Mouse (Mus musculus): Measurements from ENCODE around the gene Pacsin1. TPM values are rescaled to one million over a fixed set of nuclear protein-coding genes. Genes with fewer than 3 reads are reported as not detected.

Pacsin1 gene
- polyA plus RNA-seq, 1 experiment from 2014 or later, result 2.1 TPM

- peaks cover 12% of the 10 kb centered on the region; the same call in 1 of the 2 replicates for H3K9me3 ChIP-seq
- no peak for DNase-seq (ENCODE audit: low spot score)
- peaks cover 15% of the 10 kb centered on the region for H3K4me1 ChIP-seq
- H3K27ac ChIP-seq, result peak overlapping the region; percentile 45; the same call in 1 of the 2 replicates
- peaks cover 56% of the 10 kb centered on the region for H3K27me3 ChIP-seq (ENCODE audit: insufficient read depth, poor library complexity, severe bottlenecking)
- 3% methylated on average over 34 of the region's 34 CpGs for WGBS
- no peaks in the 10 kb centered on the region for H3K36me3 ChIP-seq
- peak overlapping the region; percentile 53 for H3K4me3 ChIP-seq
These were observed 47.2 kb downstream of the Pacsin1 start for GRCm38 (mm10) chr17:27702518-27702917.

DNA sequence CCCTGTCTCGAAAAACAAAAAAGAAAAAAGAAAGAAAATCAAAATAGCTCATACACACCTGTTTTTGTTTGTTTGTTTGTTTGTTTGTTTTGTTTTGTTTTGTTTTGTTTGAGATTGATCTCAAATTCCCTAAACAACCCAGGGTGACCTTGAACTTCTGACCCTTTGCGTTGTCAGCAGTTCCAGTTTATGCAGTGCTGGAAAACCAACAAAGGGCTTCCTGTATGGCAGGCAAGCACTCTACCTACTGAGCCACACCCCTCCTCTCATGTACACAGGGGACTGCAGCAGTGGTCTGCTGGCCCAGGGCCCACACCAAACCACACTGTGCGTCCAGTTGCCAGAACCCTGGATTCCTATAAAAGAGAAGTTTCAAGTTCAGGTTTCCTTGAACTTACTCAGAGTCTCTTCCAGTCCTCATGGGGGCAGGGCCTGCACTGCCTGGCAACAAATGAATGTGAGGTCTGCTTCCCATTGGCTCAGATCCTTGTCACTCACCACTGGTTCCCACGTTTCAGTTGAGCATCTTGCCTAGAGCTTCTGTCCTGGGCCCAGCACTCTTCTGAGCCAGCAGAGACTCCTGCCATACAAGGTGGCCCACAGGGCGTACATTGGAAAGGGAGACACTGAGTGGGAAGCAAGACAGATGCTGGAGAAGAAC lies 48.8 kb downstream of the Pacsin1 start:
- Histone ChIP-seq H3K4me1 (peaks cover 27% of the 10 kb centered on the region), H3K27me3 (ENCODE audit: insufficient read depth, poor library complexity, severe bottlenecking) (peaks cover 63% of the 10 kb centered on the region), H3K36me3 (no peaks in the 10 kb centered on the region), H3K4me3 (no peak overlapping the region), H3K9me3 (peaks cover 10% of the 10 kb centered on the region; the same call in 1 of the 2 replicates), H3K27ac (no peak overlapping the region)
- no peak for DNase-seq (ENCODE audit: low spot score)
- WGBS, result 63% methylated on average over 5 of the region's 5 CpGs

DNA sequence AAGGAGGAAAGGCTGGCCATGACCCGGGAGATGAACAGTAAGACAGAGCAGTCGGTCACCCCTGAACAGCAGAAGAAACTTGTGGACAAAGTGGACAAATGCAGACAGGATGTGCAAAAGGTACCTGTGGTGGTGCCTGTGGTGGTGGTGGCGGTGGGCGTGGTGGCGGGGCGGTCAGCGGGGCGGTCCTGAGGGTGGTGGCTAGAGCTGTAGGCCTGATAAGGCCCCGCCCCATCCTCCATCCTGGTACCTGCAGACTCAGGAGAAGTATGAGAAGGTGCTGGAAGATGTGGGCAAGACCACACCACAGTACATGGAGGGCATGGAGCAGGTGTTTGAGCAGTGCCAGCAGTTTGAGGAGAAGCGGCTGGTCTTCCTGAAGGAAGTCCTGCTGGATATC lies 50.4 kb downstream of the Pacsin1 start:
- peaks cover 77% of the 10 kb centered on the region for H3K27me3 ChIP-seq (ENCODE audit: insufficient read depth, poor library complexity, severe bottlenecking)
- peaks cover 26% of the 10 kb centered on the region for H3K4me1 ChIP-seq
- H3K4me3 ChIP-seq, result no peak overlapping the region
- H3K9me3 ChIP-seq, result no peaks in the 10 kb centered on the region
- no peak for DNase-seq (ENCODE audit: low spot score)
- no peaks in the 10 kb centered on the region for H3K36me3 ChIP-seq
- no peak overlapping the region for H3K27ac ChIP-seq
- 25% methylated on average over 10 of the region's 10 CpGs for WGBS

DNA sequence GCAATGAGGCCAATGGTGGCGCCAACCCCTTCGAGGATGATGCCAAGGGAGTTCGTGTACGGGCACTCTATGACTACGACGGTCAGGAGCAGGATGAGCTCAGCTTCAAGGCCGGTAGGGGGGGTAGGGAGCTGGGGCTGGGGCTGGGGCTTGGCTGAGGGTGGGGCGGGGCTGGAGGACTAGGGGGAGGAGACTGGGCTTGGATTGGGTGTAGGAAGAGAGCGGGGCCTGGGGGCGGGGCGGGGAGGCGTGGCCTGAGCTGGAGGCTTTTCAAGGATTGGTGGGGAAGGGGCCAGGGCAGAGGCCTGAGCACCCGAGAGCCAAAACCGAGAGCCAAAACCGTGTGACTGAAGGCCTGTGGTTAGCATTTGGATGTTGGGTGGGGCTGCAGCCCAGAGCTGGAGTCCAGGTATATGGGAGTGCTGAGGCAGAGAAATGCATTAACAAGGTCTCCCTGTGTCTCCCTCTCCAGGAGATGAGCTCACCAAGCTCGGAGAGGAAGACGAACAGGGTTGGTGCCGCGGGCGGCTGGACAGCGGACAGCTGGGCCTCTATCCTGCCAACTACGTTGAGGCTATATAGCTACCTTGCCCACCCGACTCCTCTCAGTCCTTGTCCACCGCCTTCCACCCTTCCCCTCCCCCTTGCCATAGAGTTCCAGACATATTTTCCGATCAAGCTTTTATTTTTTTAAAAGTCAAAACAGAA lies 52.8 kb downstream of the Pacsin1 start:
- Histone ChIP-seq H3K27me3 (ENCODE audit: insufficient read depth, poor library complexity, severe bottlenecking) (peaks cover 83% of the 10 kb centered on the region), H3K9me3 (no peaks in the 10 kb centered on the region), H3K4me1 (peaks cover 16% of the 10 kb centered on the region), H3K27ac (peak overlapping the region; percentile 31; the same call in 1 of the 2 replicates), H3K36me3 (no peaks in the 10 kb centered on the region), H3K4me3 (peak overlapping the region; percentile 52)
- DNase-seq (ENCODE audit: low spot score), result peak; percentile 97
- 6% methylated on average over 25 of the region's 25 CpGs for WGBS

DNA sequence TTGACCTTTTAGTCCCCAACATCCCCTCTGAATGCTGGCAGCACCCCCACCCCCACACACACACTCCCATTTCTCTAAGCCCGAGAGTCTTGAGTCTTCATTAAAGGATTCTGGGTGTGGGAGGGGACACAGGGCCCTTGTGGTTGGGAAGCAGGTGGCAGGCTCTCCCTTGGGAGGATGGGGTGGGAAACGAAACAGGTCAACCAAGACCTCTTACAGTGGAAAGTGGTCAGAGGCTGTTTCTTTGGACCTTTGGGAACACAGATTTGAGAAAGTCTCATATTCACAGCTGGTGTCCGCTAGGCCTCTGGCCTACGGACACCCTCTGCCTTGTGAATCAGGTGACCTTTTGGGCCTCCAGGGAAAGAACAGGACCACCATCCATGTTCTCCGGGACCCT lies 54.3 kb downstream of the Pacsin1 start:
- Histone ChIP-seq H3K27ac (no peak overlapping the region), H3K4me3 (no peak overlapping the region), H3K27me3 (ENCODE audit: insufficient read depth, poor library complexity, severe bottlenecking) (peaks cover 89% of the 10 kb centered on the region), H3K9me3 (no peaks in the 10 kb centered on the region), H3K36me3 (no peaks in the 10 kb centered on the region), H3K4me1 (peaks cover 16% of the 10 kb centered on the region)
- no peak for DNase-seq (ENCODE audit: low spot score)
- WGBS, result 76% methylated on average over 5 of the region's 5 CpGs

GRCm38 (mm10) chr17:27712832-27713231 lies 57.5 kb downstream of the Pacsin1 start:
- 81% methylated on average over 1 of the region's 1 CpGs for WGBS
- H3K9me3 ChIP-seq, result no peaks in the 10 kb centered on the region
- no peak overlapping the region for H3K27ac ChIP-seq
- H3K4me1 ChIP-seq, result peaks cover 21% of the 10 kb centered on the region
- no peaks in the 10 kb centered on the region for H3K36me3 ChIP-seq
- H3K4me3 ChIP-seq, result no peak overlapping the region
- DNase-seq (ENCODE audit: low spot score), result no peak
- H3K27me3 ChIP-seq (ENCODE audit: insufficient read depth, poor library complexity, severe bottlenecking), result peaks cover 84% of the 10 kb centered on the region

GRCm38 (mm10) chr17:27716804-27717203 lies 61.5 kb downstream of the Pacsin1 start:
- H3K4me1 ChIP-seq, result peaks cover 11% of the 10 kb centered on the region
- H3K4me3 ChIP-seq, result peak overlapping the region; percentile 52
- peaks cover 91% of the 10 kb centered on the region for H3K27me3 ChIP-seq (ENCODE audit: insufficient read depth, poor library complexity, severe bottlenecking)
- DNase-seq (ENCODE audit: low spot score), result no peak
- 2% methylated on average over 16 of the region's 16 CpGs for WGBS
- H3K27ac ChIP-seq, result peak overlapping the region; percentile 18; the same call in 1 of the 2 replicates
- no peaks in the 10 kb centered on the region for H3K36me3 ChIP-seq
- H3K9me3 ChIP-seq, result no peaks in the 10 kb centered on the region

DNA sequence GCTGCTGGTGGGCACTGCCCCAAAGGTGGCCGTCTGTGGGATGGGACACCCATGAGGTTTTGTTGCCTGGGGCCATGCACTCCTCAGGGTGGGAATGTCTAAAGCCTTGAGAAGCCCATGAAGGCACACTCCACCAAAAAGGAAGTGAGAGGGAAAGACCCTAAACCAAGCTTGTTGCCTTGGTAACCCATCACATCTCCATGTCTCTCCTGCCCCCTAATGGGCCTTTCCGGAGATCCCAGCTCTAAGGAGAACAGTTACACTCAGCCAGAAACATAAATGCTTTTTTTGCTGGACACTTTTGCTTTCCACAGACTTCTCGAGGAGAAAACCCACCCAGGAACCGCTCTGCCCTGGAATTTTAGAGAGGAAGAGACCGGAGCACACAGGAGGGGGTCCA lies 62.9 kb downstream of the Pacsin1 start:
- Histone ChIP-seq H3K27me3 (ENCODE audit: insufficient read depth, poor library complexity, severe bottlenecking) (peaks cover 86% of the 10 kb centered on the region), H3K4me1 (peaks cover 11% of the 10 kb centered on the region), H3K9me3 (no peaks in the 10 kb centered on the region), H3K4me3 (no peak overlapping the region), H3K36me3 (no peaks in the 10 kb centered on the region), H3K27ac (no peak overlapping the region)
- no peak for DNase-seq (ENCODE audit: low spot score)
- WGBS, result 61% methylated on average over 5 of the region's 5 CpGs

DNA sequence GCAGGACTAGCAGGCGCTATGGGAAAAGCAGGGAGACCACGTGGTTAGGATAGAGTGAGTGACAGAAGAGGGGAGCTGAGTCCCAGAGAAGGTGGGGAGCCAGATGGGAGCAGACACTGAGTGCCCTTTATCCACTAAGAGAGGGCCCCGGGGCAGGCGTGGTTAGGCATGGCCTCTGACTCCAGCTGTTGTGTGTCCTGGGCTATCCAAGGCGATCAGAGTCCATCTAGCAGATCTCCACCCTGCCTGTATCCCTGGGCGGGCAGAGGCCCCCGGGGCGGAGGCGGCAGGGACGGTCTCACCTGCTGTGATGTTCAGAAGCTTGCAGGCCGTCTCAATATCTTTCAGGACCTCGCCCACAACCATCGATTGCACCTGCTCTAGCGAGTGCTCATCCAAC lies 64.4 kb downstream of the Pacsin1 start:
- Histone ChIP-seq H3K27ac (no peak overlapping the region), H3K27me3 (ENCODE audit: insufficient read depth, poor library complexity, severe bottlenecking) (peaks cover 81% of the 10 kb centered on the region), H3K9me3 (no peaks in the 10 kb centered on the region), H3K4me1 (peaks cover 11% of the 10 kb centered on the region), H3K4me3 (no peak overlapping the region), H3K36me3 (no peaks in the 10 kb centered on the region)
- WGBS, result 61% methylated on average over 14 of the region's 14 CpGs
- DNase-seq (ENCODE audit: low spot score), result no peak

DNA sequence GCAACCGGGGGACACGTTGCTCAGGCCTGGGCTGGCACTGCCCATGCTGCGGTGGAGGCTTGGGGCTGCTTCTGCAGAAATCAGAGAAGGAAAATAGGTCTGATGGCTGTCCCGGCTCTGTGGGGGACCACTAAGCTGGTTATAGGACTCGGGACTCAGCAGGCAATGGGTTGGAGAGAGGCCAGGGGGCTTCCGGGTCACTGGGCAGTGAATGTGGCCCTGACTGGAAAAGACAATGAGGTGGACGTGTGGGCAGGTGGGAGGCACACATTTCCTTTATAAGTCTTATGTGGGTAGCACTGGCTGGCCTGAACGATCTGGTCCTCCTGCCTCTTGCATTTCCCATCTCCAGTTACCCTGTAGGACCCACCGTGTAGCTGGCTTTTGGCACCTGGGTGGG lies 65.0 kb downstream of the Pacsin1 start:
- Histone ChIP-seq H3K4me3 (no peak overlapping the region), H3K9me3 (no peaks in the 10 kb centered on the region), H3K27me3 (ENCODE audit: insufficient read depth, poor library complexity, severe bottlenecking) (peaks cover 80% of the 10 kb centered on the region), H3K27ac (no peak overlapping the region), H3K36me3 (no peaks in the 10 kb centered on the region), H3K4me1 (peaks cover 17% of the 10 kb centered on the region)
- 58% methylated on average over 9 of the region's 9 CpGs for WGBS
- DNase-seq (ENCODE audit: low spot score), result no peak

DNA sequence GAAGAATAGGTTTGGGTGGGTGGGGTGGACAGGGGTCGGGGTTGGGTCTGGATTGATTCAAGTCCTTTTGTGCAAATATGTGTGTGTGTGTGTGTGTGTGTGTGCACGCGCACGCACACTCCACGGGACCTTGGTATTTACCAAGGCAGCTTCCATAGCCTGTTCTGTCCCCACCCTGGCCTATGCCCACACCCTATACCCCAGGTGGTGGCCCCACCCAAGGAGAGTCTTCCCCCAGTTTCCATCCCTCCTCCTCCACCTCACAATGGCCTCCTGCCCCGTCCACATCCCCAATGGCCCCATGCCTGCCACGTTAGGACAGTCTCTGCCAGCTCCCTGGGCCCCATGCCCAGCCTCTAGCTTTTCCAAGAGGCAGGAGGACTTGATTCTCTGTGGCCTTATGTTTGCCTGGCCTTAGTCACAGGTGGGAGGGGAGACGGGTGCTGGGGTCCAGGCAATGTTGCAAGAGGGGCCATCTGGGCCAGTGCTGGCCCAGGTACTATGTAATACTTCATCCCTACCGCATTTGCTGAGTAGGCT lies 65.9 kb downstream of the Pacsin1 start:
- H3K4me3 ChIP-seq, result no peak overlapping the region
- H3K36me3 ChIP-seq, result no peaks in the 10 kb centered on the region
- peaks cover 26% of the 10 kb centered on the region for H3K4me1 ChIP-seq
- H3K27me3 ChIP-seq (ENCODE audit: insufficient read depth, poor library complexity, severe bottlenecking), result peaks cover 84% of the 10 kb centered on the region
- WGBS, result 77% methylated on average over 9 of the region's 9 CpGs
- DNase-seq (ENCODE audit: low spot score), result no peak
- H3K27ac ChIP-seq, result no peak overlapping the region
- no peaks in the 10 kb centered on the region for H3K9me3 ChIP-seq

DNA sequence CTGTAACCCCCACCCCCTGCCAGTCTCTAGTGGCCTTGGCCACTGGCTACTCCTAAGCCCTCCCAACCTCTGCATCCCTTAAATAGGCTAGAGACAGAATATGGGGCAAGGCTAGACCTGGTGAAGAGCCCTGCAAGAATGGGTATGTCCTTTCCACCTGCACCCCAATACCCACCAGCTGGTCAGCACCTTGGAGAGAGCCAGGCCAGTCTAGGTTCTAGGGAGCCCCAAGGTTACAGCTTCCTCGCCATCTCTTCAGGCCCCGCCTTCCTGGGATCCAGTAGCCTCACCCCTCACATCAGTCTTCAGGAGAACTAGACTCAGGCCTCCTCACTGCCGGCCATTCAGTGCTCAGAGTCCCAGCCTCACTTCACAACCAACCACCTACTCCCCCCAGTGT lies 69.0 kb downstream of the Pacsin1 start:
- H3K9me3 ChIP-seq, result no peaks in the 10 kb centered on the region
- WGBS, result 17% methylated on average over 3 of the region's 3 CpGs
- H3K4me3 ChIP-seq, result no peak overlapping the region
- no peak for DNase-seq (ENCODE audit: low spot score)
- H3K27ac ChIP-seq, result no peak overlapping the region
- no peaks in the 10 kb centered on the region for H3K36me3 ChIP-seq
- H3K27me3 ChIP-seq (ENCODE audit: insufficient read depth, poor library complexity, severe bottlenecking), result peaks cover 66% of the 10 kb centered on the region
- H3K4me1 ChIP-seq, result peaks cover 35% of the 10 kb centered on the region

DNA sequence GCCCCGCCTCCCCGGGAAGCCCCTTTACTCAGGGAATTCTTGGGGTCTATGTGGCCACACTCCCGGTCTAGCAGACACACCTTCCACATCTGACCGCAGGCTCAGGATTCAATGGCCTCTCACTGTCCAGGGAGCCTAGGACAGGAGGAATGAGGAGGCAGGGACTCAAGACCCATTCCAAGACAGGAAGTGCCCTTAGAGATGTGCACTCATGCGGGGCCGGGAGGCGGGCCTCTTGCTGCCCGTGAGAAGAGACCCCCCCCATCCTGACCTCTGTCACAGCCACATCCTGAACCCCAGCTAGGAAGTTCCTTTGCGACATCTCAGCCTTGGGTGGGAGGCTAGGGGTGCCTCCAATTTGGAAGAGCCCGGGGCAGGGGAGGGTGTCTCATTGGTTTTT lies 69.7 kb downstream of the Pacsin1 start:
- no peak for DNase-seq (ENCODE audit: low spot score)
- WGBS, result 50% methylated on average over 10 of the region's 10 CpGs
- Histone ChIP-seq H3K4me1 (peaks cover 35% of the 10 kb centered on the region), H3K27me3 (ENCODE audit: insufficient read depth, poor library complexity, severe bottlenecking) (peaks cover 60% of the 10 kb centered on the region), H3K36me3 (no peaks in the 10 kb centered on the region), H3K4me3 (0 out of 2 replicates have a peak overlapping the region, but pooled peaks have one; percentile 6), H3K27ac (no peak overlapping the region; the same call in 1 of the 2 replicates), H3K9me3 (no peaks in the 10 kb centered on the region)

All from heart, embryonic 10.5 days (tissue).